9 mouse cellular contexts compared by ENCODE assay signal in genomic region chr11:115766356-115766943, GRCm38 (mm10). TPM values are rescaled to one million over a fixed set of nuclear protein-coding genes. Genes with fewer than 3 reads are reported as not detected.
DNase-seq lines count a peak whose midpoint lies in the region; ATAC-seq and TF ChIP-seq lines count a peak whose summit lies in the region.
"Had no signal": no experiment of that assay in that cellular context is flagged by ENCODE, and none has a peak within 500 bp of the region (broad histone marks: within the 10 kb centered on the region; RNA-seq: fewer than 3 reads in every experiment).

No protein-coding gene starts in this region.

- no peak for DNase-seq in layer of hippocampus, adult 2 months (ENCODE audit: low spot score in 2 of 2)
- no peak for DNase-seq in layer of hippocampus, adult 8-10 months (ENCODE audit: low spot score in 2 of 2)
- peak; percentile 73 for DNase-seq in kidney, adult 11 months
- peak; percentile 52 for DNase-seq in lung, embryonic 14.5 days
- DNase-seq in embryo, embryonic 10 days (ENCODE audit: low spot score): no peak
- DNase-seq in spleen, adult 12 weeks (ENCODE audit: low spot score): no peak

- ATAC-seq in forebrain, embryonic 15.5 days (replicated peaks): no peak
- ATAC-seq in lung, embryonic 14.5 days (ENCODE audit: insufficient read depth): no peak; the same call in 1 of the 2 replicates
- ATAC-seq in stomach, embryonic 15.5 days (ENCODE audit: insufficient read depth, low FRiP score, low read depth): no peak

- no peaks in the 10 kb centered on the region for H3K36me3 ChIP-seq in forebrain, embryonic 15.5 days
- H3K36me3 ChIP-seq in lung, embryonic 14.5 days (ENCODE audit: insufficient read depth): no peaks in the 10 kb centered on the region
- no peaks in the 10 kb centered on the region for H3K36me3 ChIP-seq in stomach, embryonic 15.5 days

- WGBS in forebrain, embryonic 15.5 days: 34% methylated on average over 13 of the region's 13 CpGs
- 35% methylated on average over 13 of the region's 13 CpGs for WGBS in lung, embryonic 14.5 days
- 38% methylated on average over 13 of the region's 13 CpGs for WGBS in stomach, embryonic 15.5 days

- peak overlapping the region; percentile 45 for H3K4me2 ChIP-seq in forebrain, embryonic 15.5 days (replicated peaks)
- H3K4me2 ChIP-seq in lung, embryonic 14.5 days: peak overlapping the region; percentile 93
- peak overlapping the region; percentile 63 for H3K4me2 ChIP-seq in stomach, embryonic 15.5 days

- H3K27me3 ChIP-seq in forebrain, embryonic 15.5 days: no peaks in the 10 kb centered on the region
- H3K27me3 ChIP-seq in lung, embryonic 14.5 days (ENCODE audit: insufficient read depth, low read length): no peaks in the 10 kb centered on the region
- no peaks in the 10 kb centered on the region for H3K27me3 ChIP-seq in stomach, embryonic 15.5 days (replicated peaks)
- H3K27me3 ChIP-seq: Patski had no signal

- H3K9ac ChIP-seq in forebrain, embryonic 15.5 days (replicated peaks): peak overlapping the region; percentile 83
- peak overlapping the region; percentile 95 for H3K9ac ChIP-seq in lung, embryonic 14.5 days
- H3K9ac ChIP-seq in stomach, embryonic 15.5 days: peak overlapping the region; percentile 92

- peak overlapping the region; percentile 71 for H3K4me3 ChIP-seq in layer of hippocampus, adult 2 months
- H3K4me3 ChIP-seq in forebrain, embryonic 15.5 days: peak overlapping the region; percentile 74
- H3K4me3 ChIP-seq in lung, embryonic 14.5 days (ENCODE audit: low read depth, low read length): peak overlapping the region; percentile 87
- peak overlapping the region; percentile 85 for H3K4me3 ChIP-seq in stomach, embryonic 15.5 days (replicated peaks)

- TF ChIP-seq CTCF in layer of hippocampus, adult 2 months (conservative IDR thresholded peaks at IDR 0.05): no peak
- TF ChIP-seq CTCF in lung, embryonic 14.5 days (IDR thresholded peaks at IDR 0.05; ENCODE audit: low read depth): 0 out of 2 replicates have a peak, but pooled peaks have one; percentile 6

- peaks cover 37% of the 10 kb centered on the region for H3K4me1 ChIP-seq in forebrain, embryonic 15.5 days
- no peaks in the 10 kb centered on the region; the same call in 1 of the 2 replicates for H3K4me1 ChIP-seq in lung, embryonic 14.5 days (ENCODE audit: insufficient read depth)
- peaks cover 6% of the 10 kb centered on the region; the same call in 1 of the 2 replicates for H3K4me1 ChIP-seq in stomach, embryonic 15.5 days

- H3K9me3 ChIP-seq in forebrain, embryonic 15.5 days: no peaks in the 10 kb centered on the region
- no peaks in the 10 kb centered on the region; the same call in 1 of the 2 replicates for H3K9me3 ChIP-seq in lung, embryonic 14.5 days (ENCODE audit: low read depth, low read length)
- H3K9me3 ChIP-seq in stomach, embryonic 15.5 days: no peaks in the 10 kb centered on the region

- H3K27ac ChIP-seq in layer of hippocampus, adult 2 months: peak overlapping the region; percentile 99
- peak overlapping the region; percentile 91 for H3K27ac ChIP-seq in forebrain, embryonic 15.5 days (replicated peaks)
- H3K27ac ChIP-seq in lung, embryonic 14.5 days (ENCODE audit: low read depth): peak overlapping the region; percentile 92
- peak overlapping the region; percentile 83 for H3K27ac ChIP-seq in stomach, embryonic 15.5 days

RNA-seq across cellular contexts. Expression of gene Tmem94, which starts 1.2 kb away (rescaled TPM):
- total RNA-seq in layer of hippocampus, adult 2 months (2021): 10 to 100 TPM; 47.4 to 58.2 TPM
- 10 to 100 TPM; 49.7 to 64.2 (median 52.3) TPM for total RNA-seq in layer of hippocampus, adult 8-10 months (2022)
- 27.6 and 29.8 TPM in 2 replicates for polyA plus RNA-seq in forebrain, embryonic 15.5 days (2015; fragmentation: Nextera tagmentation; extraction: Ambion mirVana)
- 18.5 and 20.9 TPM in 2 replicates for polyA plus RNA-seq in lung, embryonic 14.5 days (2014; fragmentation: Nextera tagmentation; extraction: Ambion mirVana)
- 19.9 and 20.7 TPM in 2 replicates for polyA plus RNA-seq in stomach, embryonic 15.5 days (2015; fragmentation: Nextera tagmentation; extraction: Ambion mirVana)

RNA-seq across cellular contexts. Expression of gene Caskin2, which starts 47.0 kb away (rescaled TPM):
- total RNA-seq in layer of hippocampus, adult 2 months (2021): 10 to 100 TPM; 17.7 to 19.7 TPM
- total RNA-seq in layer of hippocampus, adult 8-10 months (2022): 10 to 100 TPM; 17.1 to 21.7 (median 20.0) TPM
- polyA plus RNA-seq in forebrain, embryonic 15.5 days (2015; fragmentation: Nextera tagmentation; extraction: Ambion mirVana): 7.8 and 7.9 TPM in 2 replicates
- polyA plus RNA-seq in lung, embryonic 14.5 days (2014; fragmentation: Nextera tagmentation; extraction: Ambion mirVana): 21.0 and 23.0 TPM in 2 replicates
- 11.7 and 13.1 TPM in 2 replicates for polyA plus RNA-seq in stomach, embryonic 15.5 days (2015; fragmentation: Nextera tagmentation; extraction: Ambion mirVana)

RNA-seq across cellular contexts. Expression of gene Tsen54, which starts 48.1 kb away (rescaled TPM):
- 10 to 100 TPM; 11.8 to 13.0 TPM for total RNA-seq in layer of hippocampus, adult 2 months (2021)
- total RNA-seq in layer of hippocampus, adult 8-10 months (2022): 10 to 100 TPM; 12.5 to 18.7 (median 16.9) TPM
- polyA plus RNA-seq in forebrain, embryonic 15.5 days (2015; fragmentation: Nextera tagmentation; extraction: Ambion mirVana): 24.2 and 25.9 TPM in 2 replicates
- polyA plus RNA-seq in lung, embryonic 14.5 days (2014; fragmentation: Nextera tagmentation; extraction: Ambion mirVana): 31.5 and 35.0 TPM in 2 replicates
- 28.2 and 30.6 TPM in 2 replicates for polyA plus RNA-seq in stomach, embryonic 15.5 days (2015; fragmentation: Nextera tagmentation; extraction: Ambion mirVana)

RNA-seq across cellular contexts. Expression of gene Llgl2, which starts 57.4 kb away (rescaled TPM):
- total RNA-seq in layer of hippocampus, adult 2 months (2021): 1 to 10 TPM; 1.6 to 2.3 TPM
- total RNA-seq in layer of hippocampus, adult 8-10 months (2022): 1 to 10 TPM; 1.6 to 4.2 (median 2.4) TPM
- 1.0 and 1.1 TPM in 2 replicates for polyA plus RNA-seq in forebrain, embryonic 15.5 days (2015; fragmentation: Nextera tagmentation; extraction: Ambion mirVana)
- polyA plus RNA-seq in lung, embryonic 14.5 days (2014; fragmentation: Nextera tagmentation; extraction: Ambion mirVana): 28.8 and 31.9 TPM in 2 replicates
- 60.4 and 61.5 TPM in 2 replicates for polyA plus RNA-seq in stomach, embryonic 15.5 days (2015; fragmentation: Nextera tagmentation; extraction: Ambion mirVana)

RNA-seq across cellular contexts. Expression of gene Grb2, which starts 58.1 kb away (rescaled TPM):
- total RNA-seq in layer of hippocampus, adult 2 months (2021): 100 to 1,000 TPM; 182 to 198 TPM
- total RNA-seq in layer of hippocampus, adult 8-10 months (2022): 100 to 1,000 TPM; 179 to 220 (median 196) TPM
- polyA plus RNA-seq in forebrain, embryonic 15.5 days (2015; fragmentation: Nextera tagmentation; extraction: Ambion mirVana): 180 and 199 TPM in 2 replicates
- 41.5 and 48.7 TPM in 2 replicates for polyA plus RNA-seq in lung, embryonic 14.5 days (2014; fragmentation: Nextera tagmentation; extraction: Ambion mirVana)
- polyA plus RNA-seq in stomach, embryonic 15.5 days (2015; fragmentation: Nextera tagmentation; extraction: Ambion mirVana): 83.5 and 85.7 TPM in 2 replicates

Comparison
In these comparisons a context has a peak if more than half of its experiments do, and no peak if none do; other contexts are left out.
1. DNase-seq: peak in kidney, adult 11 months (single experiment) and lung, embryonic 14.5 days (single experiment); none in layer of hippocampus, adult 2 months (0 of 2), layer of hippocampus, adult 8-10 months (0 of 2), embryo, embryonic 10 days (single experiment) and spleen, adult 12 weeks (single experiment).
2. Peak in every context shown above with its lines, with median percentiles within 50 percentile points of each other: H3K27ac ChIP-seq, H3K4me3 ChIP-seq, H3K4me2 ChIP-seq and H3K9ac ChIP-seq.